Mouse (Mus musculus) embryo, embryonic 11.5 days (tissue): Measurements from ENCODE around the gene Arhgef2.
A peak's percentile ranks its signal among the peaks of the same experiment; 100 is the strongest.

Experiments
- DNase-seq: peaks from one replicate; pipeline ENCODE4 v3.0.0-alpha.2; 2012; ENCODE audit warnings: low read depth, low spot score

The Arhgef2 gene

DNA sequence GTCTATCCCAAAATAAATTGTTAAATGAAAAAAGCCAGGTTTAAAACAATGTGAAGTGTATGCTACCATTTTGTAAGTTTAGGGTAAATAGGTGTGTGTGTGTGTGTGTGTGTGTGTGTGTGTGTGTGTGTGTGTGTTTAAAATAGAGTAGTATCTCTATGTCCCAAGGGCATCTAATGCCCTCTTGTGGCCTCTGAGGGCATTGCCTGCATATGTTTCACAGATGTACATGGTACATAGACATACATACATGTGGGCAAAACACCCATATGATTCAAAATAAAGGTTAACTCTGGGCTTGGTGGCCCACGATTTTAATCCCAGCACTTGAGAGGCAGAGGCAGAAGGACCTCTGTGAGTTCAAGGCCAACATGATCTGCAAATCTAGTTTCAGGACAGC lies 34.9 kb downstream of the Arhgef2 start:
- DNase-seq: peak; percentile 40

DNA sequence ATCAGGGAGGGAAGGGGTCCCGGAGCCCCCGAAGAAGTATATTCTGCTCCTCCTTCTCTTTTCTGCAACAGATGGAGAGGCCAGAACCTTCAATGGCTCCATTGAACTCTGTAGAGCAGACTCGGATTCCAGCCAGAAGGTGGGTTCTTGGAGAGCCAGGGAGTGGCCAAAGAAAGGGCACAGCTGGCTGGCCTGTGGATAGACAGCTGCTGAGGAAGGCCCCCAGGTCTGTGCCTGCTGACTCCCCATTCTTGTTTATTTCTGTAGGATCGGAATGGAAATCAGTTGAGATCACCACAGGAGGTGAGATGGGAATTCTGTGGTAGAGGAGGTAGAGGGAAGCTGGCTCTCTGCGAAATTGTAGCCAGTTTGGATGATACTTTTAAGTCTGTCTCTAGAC lies 37.3 kb downstream of the Arhgef2 start:
- DNase-seq: no peak

DNA sequence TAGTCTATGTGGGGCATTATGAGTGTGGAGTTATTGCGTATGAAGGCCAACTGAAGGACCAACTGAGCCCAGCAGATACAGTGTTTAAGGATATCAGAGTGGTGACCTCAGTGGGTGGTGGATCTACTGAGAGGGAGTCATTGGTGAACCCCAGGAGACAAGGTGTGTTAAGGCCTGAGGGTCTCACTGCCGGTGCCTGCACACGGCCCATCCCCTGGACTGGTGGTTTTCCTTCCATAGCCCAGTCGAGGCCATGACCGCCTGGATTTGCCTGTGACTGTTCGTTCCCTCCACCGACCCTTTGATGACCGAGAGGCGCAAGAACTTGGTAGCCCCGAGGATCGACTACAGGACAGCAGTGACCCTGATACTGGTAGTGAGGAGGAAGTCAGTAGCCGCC lies 40.2 kb downstream of the Arhgef2 start:
- no peak for DNase-seq

DNA sequence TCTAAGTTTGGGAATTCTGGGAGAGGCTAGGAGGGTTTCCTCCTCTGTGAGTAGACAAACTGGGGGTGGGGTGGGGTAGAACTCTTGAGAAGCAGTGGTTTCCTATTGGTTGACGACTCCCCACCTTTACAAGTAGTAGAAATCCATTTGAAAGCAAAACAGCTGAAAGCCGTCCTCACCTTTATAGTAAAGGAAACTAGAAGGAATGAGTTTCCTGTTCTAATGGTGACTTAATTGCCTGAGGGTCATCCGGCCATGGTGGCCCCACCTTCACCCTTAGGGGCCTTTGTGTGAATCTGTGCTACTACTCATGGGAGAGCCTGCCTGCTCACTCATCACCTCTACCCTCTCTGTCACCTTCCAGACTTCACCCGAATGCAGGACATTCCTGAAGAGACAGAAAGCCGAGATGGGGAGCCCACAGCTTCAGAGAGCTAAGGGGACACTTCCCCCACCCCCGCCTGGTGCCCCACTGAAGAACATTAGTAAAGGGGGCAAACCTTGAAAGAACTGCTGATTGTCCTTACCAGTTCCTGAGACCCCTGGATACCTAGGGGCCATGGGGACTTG lies 40.7 kb downstream of the Arhgef2 start:
- DNase-seq: no peak

DNA sequence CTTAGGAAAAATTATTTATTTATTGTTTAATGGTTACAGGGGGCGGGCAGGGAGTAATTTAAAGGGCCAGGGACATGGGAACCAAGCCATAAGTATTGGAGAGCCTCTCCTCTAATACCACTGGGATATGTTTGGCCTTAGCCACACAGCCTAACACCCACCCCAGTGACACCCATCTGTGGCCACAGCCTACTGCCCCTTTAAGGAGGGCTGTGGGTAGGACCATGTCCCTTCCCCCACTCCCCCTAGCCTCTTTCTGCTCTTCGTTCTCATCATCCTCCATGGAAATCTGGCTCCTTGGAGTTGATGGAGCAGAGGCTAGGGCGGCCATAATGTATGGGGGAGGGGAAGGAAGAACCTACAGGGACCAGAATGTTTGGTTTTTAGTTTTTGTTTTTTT lies 41.3 kb downstream of the Arhgef2 start:
- no peak for DNase-seq

DNA sequence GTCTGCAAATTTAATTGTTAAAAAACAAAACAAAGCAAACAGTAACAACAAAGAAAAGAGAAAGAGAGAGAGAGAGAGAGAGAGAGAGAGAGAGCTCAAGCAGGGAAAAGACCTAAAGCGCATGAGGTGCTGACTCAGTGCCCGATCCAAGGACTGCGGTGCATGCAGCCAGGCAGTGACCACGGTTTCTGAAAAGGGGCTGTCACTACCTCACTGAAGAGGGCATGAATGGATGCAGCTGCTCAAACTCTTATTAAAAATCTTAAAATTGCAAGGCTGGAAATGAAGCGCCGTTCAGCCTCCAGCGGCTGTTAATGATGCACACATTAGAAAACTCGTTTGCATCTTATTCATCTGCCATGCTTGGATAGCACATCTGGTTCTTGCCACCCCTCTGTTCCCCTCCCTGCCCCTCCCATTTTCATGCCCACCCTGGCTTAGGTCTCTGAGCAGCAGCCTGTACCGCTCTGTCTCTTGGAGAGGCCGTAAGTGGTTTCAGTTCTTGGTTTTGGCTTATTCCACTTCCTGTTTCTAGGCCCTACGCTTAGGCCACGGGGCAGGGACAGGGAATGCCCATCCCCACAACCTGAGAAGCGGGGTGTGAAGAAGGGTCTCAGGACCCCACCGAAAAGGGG lies 42.1 kb downstream of the Arhgef2 start:
- no peak for DNase-seq

DNA sequence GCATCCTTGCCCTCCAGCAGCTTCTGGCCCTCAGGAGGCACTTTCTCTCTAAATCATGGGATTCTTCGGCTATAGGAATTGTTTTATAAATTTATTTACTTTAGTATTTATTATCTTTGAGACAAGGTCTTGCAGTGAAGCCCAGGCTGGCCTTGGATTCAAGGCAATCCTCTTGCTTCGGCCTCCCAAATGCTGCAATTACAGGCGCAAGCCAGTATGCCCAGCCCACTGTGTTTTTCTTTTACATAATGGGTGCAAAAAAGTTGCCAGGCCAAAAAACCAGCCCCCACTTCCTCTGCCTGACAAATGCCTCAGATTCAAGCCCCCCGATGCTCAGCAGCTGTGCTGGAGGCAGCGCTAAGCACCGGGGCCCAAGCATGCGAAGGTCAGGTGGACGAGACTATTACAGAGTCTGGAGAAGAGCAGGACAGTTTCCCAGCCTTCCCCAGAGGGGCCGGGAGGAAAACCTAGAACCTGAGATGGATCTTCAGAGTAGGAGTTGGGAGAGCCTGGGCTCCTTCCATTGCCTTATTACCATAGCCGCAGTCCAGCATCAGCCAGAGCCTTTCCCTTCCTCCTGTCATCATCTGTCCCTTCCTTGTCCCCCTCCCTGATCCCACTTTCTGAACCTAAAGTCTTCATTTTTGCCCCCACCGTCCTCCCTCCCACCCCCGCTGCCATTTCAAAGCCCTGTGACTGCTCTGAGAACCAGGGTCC lies 42.8 kb downstream of the Arhgef2 start:
- DNase-seq: no peak

DNA sequence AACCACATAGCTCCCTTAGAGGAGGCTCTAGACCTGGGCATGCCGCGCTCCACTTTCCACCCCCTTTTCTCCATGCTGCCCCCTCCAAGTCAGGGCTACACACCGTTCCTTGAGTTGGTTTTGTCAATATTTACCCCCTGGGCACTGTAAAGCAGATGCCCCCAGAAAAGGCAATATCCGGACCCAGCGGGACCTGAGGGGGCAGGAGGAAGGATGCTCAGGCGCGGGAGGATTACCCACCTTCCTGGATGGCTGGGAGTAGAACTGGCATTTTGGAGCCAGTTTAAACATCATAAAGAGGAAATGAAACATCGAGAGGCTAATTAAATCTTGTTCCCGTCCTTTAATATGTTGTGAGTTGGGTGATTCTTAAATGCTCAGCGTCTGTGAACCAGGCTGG lies 43.4 kb downstream of the Arhgef2 start:
- no peak for DNase-seq

DNA sequence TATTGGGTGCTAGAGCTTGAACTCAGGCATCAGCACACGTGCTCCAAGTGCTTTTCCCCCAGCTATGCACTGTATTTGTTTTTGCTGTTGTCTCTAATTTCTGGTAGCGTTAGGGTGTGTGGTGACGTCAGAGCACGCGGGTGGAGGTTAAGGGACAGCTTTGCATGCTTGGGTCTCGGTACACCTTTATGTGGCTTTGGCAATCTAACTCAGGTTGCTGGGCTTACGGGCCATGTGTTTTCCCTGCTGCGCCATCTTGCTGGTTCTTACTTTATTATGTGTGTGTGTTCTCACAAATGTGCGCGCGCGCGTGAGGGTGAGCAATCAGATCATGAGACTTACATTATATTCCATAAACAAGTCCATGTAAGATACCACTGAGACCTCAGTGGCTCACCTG lies 44.2 kb downstream of the Arhgef2 start:
- no peak for DNase-seq

DNA sequence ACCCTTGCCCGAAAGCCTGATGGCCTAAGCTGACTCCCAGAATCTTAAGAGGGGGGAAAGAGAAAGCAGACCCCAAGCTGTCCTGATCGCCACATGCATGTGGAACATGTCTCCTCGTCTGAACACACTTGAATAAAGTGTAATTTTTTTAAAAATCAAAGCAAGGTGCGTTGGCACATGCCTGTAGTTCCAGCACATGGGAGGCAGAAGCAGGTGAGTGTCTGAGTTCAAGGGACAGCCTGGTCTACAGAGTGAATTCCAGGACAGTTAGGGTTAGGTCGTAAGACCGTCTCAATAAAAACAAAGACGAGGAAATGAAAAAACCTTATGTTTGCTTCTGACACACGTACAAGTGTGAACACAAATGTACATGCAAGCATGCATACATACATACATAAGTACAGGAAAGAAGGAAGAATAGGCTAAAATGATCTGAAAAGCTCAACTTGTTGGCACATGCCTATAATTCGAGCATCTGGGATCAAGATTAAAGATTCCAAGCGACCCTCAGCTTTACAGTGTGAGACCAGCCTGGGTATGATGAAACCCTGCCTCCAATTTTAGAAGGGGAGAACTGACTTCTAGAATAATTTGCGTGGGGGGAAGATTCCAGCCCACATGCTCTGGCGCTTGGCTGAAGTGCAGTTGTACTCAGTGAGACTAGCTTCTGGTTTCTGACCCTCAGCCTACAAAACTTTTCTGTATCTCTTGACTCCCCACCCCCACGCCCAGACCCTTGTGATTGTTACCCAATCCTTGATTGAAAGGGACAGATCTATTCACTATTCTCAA lies 45.1 kb downstream of the Arhgef2 start:
- no peak for DNase-seq

DNA sequence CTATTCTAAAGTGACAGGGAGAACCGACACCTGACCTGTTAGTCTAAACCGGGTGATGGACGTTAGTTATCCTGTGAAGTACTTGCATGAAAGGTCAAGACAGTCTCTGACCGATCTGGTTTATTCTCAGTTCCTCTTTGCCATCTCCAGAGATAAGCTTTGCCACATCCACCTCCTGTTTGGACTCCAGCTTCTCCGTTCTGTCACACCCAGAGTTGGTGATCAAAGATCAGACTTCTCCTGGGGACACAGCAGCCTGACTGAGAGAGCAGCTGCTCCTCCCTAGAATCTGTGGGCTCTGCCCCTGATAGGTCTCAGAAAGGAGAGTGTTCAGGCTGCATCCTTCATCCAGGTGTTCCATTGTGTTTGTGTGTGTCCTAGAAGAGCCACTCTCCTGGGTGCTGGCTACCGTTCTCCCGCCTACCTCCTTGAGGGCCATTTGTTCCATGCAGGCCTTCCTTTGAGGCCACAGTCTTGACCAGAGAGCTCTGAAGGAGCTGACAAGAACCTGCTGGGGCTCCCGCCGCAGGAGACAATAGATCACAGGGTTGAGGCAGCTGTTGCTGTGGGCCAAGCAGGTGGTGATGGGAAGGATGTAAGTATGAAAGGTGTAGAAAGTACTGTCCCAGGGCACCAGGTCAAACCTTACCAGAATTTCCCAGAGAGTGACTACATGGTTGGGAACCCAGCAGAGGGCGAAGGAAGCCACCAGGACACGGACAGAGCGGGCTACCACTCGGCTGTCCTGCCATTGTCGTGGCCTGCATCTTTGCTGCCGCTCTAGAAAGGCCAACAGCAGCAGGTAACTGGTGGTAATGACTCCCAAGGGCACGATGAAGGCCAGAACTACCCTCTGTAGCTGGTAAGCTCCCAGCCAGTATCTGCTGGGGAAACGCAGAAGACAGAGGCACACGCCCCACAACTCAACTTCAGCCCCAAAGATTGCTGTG lies 46.2 kb downstream of the Arhgef2 start:
- no peak for DNase-seq

DNA sequence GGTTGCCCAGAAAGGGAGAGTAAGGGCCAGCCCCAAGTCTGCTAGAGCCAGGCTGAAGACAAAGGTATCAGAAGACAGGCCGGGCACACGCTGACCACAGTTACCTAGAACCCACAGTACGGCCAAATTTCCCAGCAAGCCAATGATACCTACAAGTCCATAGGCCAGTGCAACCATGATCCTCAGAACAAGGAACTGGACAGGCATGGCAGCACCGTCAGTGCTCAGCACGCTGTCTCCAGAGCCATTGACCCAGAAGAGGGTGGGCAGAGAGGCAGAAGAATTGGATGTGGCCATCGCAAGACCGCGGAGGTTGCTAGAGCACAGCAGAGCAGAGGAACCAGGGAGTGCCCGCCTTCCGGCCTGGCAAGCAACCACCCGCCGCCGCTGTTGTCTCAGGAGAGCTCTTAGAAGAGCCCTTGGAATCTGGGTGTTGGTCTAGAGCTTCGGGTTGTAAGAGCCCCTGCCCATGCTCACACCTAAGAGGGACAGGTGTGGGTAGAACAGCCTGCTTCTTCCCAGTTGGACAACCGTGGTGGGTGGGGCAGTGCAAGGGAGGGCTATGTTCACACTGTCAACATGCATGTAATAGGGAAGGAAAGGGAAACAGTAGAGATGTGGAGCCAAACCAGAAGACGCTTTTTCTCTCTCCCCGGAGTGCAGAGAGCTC lies 47.2 kb downstream of the Arhgef2 start, which contains the start of gene Rxfp4:
Gene Rxfp4, minus strand, starts transcription at position 297 of the 670 bp plus-strand sequence.
- DNase-seq: no peak

DNA sequence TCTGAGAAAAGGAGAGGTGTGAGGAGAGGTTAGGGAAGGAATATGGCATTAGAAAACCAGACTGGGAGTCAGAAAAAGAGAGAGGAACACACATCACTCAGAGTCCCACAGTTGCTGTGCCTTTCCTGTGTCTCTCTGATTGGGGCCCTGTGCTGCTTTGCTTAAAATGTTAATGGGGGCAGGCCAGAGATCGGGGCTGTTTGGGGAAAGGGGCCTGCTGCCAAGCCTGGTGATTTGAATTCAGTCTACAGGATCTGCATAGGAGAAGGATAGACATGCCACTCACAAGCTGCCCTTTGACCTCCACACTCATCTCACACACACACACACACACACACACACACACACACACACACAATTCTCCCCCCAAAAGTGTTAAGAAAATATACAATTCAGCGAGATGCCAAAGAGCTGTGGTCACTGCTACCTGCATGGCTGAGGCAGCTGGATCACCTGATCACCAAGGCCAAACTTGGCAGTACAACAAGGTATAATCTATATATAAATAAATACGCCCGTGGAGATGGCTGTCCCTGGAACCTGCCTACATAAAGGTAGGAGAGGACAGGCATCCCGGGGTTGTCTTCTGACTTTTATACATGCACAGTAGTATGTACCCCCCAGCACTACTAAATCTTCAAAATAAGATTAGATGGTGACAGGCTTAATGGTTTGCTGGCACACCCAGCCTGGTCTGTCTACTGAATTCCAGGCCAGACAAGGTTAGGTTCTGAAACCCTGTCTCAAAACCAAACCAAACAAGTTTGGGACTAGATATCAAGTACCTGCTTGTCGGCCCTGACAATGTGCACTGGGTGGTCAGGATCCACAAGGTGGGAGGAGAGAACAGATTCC lies 48.0 kb downstream of the Arhgef2 start:
- DNase-seq: no peak

DNA sequence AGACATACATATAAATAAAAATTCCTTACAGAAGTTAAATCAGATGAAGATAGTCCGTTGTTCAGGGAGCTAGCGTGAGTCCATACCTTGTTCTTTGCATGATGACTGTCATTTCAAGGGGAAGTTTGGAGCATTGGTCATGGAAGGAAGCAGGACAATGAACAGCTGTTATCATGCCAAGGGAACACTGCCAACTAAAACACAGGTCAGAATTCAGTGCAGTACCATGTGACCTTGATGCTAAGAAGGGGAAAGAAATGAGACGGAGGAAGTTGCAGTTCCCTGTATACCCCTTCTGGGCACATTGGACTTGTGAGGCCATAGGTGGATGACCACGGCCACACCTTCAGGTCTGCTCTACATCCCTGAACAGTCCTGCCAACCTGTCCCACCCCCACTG lies 48.9 kb downstream of the Arhgef2 start:
- no peak for DNase-seq

DNA sequence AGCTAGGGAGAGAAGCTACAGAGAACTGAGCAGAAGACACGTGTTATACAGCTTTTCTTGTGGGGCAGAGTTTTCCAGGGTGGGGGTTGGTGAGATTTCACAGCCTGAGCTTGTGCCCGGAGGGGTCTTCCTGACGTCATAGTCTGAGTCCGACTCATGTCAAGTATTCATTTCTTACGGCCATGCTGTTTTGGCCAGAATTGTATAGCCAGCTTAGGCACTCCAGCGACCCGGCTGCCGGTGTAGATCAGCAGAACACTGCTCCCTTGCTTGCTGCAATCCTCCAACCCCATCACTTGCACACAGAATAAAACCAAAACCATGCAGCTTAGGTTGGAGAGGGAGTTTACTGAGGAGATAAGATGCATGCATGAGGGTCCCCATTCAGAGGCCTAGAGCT lies 49.9 kb downstream of the Arhgef2 start:
- DNase-seq: no peak

DNA sequence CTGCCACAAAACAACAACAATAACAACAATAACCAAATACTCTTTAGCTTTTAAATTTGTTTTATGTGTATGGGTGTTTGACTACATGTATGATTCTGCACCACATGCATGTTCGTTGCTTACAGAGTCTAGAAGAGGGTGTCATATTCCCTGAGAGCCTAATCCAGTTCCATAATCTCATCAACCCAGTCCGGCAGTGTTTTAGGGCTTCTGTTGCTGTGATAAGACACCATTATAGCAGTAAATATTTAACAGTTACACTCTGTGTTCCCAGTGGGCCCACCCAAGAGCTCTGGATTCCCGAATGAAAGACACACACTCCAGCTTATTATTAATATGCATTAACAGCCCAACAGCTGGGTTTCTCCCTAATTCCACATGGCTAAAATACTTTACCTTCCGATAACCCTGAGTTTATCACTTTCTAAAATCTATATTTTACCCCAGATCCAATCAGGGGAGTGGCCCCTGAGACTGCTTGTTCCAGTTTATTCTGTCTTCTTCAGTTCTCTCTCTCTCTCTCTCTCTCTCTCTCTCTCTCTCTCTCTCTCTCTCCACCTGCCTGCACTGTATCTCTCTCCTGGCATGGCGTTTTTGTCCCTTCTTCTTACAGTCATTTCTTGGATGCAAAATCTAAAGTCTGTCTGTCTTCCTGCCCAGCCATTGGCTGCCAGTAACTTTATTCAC lies 52.8 kb downstream of the Arhgef2 start:
- no peak for DNase-seq

DNA sequence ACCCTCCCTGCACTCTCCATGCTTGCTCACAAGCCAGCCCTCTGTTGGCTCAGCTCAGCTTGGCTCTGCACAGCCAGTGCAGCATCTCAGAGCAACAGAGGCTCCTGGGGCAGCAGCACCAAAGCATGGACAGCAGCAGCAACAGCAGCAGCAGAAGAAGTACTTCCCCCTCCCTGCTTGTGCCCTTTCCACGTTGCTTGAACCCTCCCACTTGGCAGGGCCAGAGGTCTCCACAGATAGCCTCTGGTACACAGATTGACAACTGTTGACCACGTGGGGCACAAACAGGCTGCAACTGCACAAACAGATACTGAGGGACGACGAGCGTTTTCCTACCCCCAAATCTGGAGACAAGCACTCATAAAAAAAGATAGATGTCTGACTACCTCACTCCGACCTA lies 54.0 kb downstream of the Arhgef2 start:
- DNase-seq: no peak

DNA sequence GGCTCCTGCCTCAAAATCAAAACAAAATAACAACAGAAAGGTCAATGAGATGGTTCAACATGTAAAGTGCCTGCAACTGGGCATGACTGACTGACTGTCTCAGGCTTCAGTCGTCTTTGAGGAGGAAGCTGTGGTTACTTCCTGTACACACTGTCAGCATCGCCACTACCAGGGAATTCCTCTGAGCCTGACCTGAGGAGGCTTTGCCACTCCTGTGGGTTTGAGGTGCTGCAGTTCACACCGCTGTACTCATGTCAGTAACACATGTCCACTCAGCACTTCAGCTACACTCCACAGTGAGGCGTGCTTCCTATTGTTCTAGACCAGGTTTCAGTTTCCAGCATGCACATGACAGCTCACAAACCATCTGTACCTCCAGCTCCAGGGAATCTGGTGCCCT lies 58.3 kb downstream of the Arhgef2 start:
- no peak for DNase-seq

DNA sequence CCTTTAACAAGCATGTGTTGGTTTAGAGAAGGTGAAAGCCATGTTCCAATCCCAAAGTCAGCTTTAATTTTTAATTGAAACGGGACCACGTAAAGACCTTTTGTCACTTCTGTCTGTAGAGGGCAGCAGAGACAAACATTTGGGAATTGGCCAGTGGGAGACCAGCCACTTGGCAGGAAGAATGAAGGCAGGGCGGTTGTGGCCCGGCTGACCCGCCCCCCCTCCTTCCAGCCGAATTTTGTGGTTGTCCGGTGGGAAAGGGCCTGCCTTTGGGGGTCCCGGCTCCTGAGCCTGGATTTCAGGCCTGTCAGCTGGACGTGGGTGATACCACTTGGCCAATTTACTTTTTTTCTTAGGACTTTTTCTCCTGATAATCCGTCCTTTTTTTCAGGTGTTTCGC lies 71.6 kb downstream of the Arhgef2 start:
- DNase-seq: peak; percentile 80
